Mouse (Mus musculus): ENCODE measurements around the gene Trp53bp2.
A peak's percentile ranks its signal among the peaks of the same experiment; 100 is the strongest.

The Trp53bp2 gene

GRCm38 (mm10) chr1:182461261-182461660, 52.3 kb downstream of the Trp53bp2 start:
- no peak for DNase-seq (ENCODE audit: low spot score)

GRCm38 (mm10) chr1:182461813-182462212, 52.8 kb downstream of the Trp53bp2 start:
- DNase-seq (ENCODE audit: low spot score) = no peak

- no peak for DNase-seq (ENCODE audit: low spot score)
These were observed 56.3 kb downstream of the Trp53bp2 start for GRCm38 (mm10) chr1:182465309-182465708.

GRCm38 (mm10) chr1:182465978-182466377, 57.0 kb downstream of the Trp53bp2 start:
- no peak for DNase-seq (ENCODE audit: low spot score)

- DNase-seq (ENCODE audit: low spot score) = no peak
These were observed 66.2 kb downstream of the Trp53bp2 start for GRCm38 (mm10) chr1:182475005-182475796.

- no peak for DNase-seq (ENCODE audit: low spot score)
These were observed 70.0 kb downstream of the Trp53bp2 start for GRCm38 (mm10) chr1:182478935-182479334.

- no peak for DNase-seq (ENCODE audit: low spot score)
These were observed 72.2 kb downstream of the Trp53bp2 start for GRCm38 (mm10) chr1:182481138-182481537.

- DNase-seq (ENCODE audit: low spot score) = no peak
These were observed 72.8 kb downstream of the Trp53bp2 start for GRCm38 (mm10) chr1:182481646-182482295.

- no peak for DNase-seq (ENCODE audit: low spot score)
These were observed 74.3 kb downstream of the Trp53bp2 start for GRCm38 (mm10) chr1:182482991-182483909.

- no peak for DNase-seq (ENCODE audit: low spot score)
These were observed 74.9 kb downstream of the Trp53bp2 start for GRCm38 (mm10) chr1:182483910-182484274.

GRCm38 (mm10) chr1:182488503-182488902, 79.5 kb downstream of the Trp53bp2 start:
- no peak for DNase-seq (ENCODE audit: low spot score)

- DNase-seq (ENCODE audit: low spot score) = peak; percentile 76
These were observed 81.0 kb downstream of the Trp53bp2 start for GRCm38 (mm10) chr1:182489803-182490452.

- DNase-seq (ENCODE audit: low spot score) = no peak
These were observed 81.6 kb downstream of the Trp53bp2 start for GRCm38 (mm10) chr1:182490568-182490967.

- DNase-seq (ENCODE audit: low spot score) = no peak
These were observed 82.9 kb downstream of the Trp53bp2 start for GRCm38 (mm10) chr1:182491839-182492238.

- no peak for DNase-seq (ENCODE audit: low spot score)
These were observed 85.5 kb downstream of the Trp53bp2 start for GRCm38 (mm10) chr1:182494285-182495145.

- no peak for DNase-seq (ENCODE audit: low spot score)
These were observed 87.7 kb downstream of the Trp53bp2 start for GRCm38 (mm10) chr1:182496685-182497084.

GRCm38 (mm10) chr1:182497736-182498135, 88.8 kb downstream of the Trp53bp2 start:
- no peak for DNase-seq (ENCODE audit: low spot score)

- DNase-seq (ENCODE audit: low spot score) = no peak
These were observed 90.6 kb downstream of the Trp53bp2 start for GRCm38 (mm10) chr1:182499443-182500089.

GRCm38 (mm10) chr1:182500224-182500623, 91.3 kb downstream of the Trp53bp2 start:
- no peak for DNase-seq (ENCODE audit: low spot score)

- no peak for DNase-seq (ENCODE audit: low spot score)
These were observed 91.9 kb downstream of the Trp53bp2 start for GRCm38 (mm10) chr1:182500843-182501242.
